In the genomic region with DNA sequence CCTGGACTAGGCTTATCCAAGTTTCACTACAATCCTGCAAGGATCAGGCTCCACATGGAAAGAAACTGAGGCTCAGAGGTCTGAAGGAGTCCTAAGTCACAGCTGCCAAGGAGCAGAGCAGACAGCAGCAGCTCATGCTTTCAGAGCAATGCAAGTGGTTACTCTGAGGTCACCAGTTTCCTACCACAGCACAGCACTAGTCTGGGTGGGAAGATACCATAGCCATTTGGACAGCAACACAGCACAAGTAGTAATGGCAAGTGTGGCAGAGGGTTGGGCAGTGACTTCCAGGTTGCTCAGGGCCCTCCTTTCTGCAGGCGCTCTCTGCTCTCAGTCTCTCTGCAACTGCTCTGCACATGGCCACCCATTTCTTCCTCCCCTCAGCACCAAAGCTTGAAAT, we compare ENCODE assay signal across 25 mouse cellular contexts.
DNase-seq lines count a peak whose midpoint lies in the region; ATAC-seq lines count a peak whose summit lies in the region.
"Had no signal": no experiment of that assay in that cellular context is flagged by ENCODE, and none has a peak within 500 bp of the region (broad histone marks: within the 10 kb centered on the region; RNA-seq: fewer than 3 reads in every experiment).

No protein-coding gene starts in this region.

- WGBS in midbrain, embryonic 11.5 days, result 93% methylated on average over 1 of the region's 1 CpGs
- 100% methylated on average over 1 of the region's 1 CpGs for WGBS in midbrain, embryonic 13.5 days
- 100% methylated on average over 1 of the region's 1 CpGs for WGBS in hindbrain, embryonic 13.5 days

- peak; percentile 41 for DNase-seq in heart, adult 11 months
- no peak for DNase-seq in heart, adult 18-20 months
- DNase-seq in midbrain, embryonic 11.5 days (ENCODE audit: low spot score, missing footprints), result peak; percentile 69
- DNase-seq: adrenal gland, adult 8-10 months; cerebellum, adult 8-10 months; cerebellum, postnatal 25 days; gastrocnemius, postnatal 10 days; retina, postnatal 1 day; right cerebral cortex, postnatal 14 days had no signal

- peaks cover 14% of the 10 kb centered on the region for H3K4me1 ChIP-seq in midbrain, embryonic 11.5 days (ENCODE audit: control insufficient read depth, insufficient read depth, low read length)
- peaks cover 29% of the 10 kb centered on the region for H3K4me1 ChIP-seq in midbrain, embryonic 13.5 days (replicated peaks)
- H3K4me1 ChIP-seq in hindbrain, embryonic 13.5 days (replicated peaks), result peaks cover 16% of the 10 kb centered on the region
- H3K4me1 ChIP-seq: heart, embryonic 10.5 days; heart, embryonic 15.5 days; intestine, embryonic 15.5 days; lung, embryonic 15.5 days; neural tube, embryonic 15.5 days; stomach, embryonic 15.5 days had no signal

- no peak overlapping the region for H3K9ac ChIP-seq in midbrain, embryonic 11.5 days (ENCODE audit: low read length)
- H3K9ac ChIP-seq in midbrain, embryonic 13.5 days (replicated peaks), result no peak overlapping the region
- no peak overlapping the region for H3K9ac ChIP-seq in hindbrain, embryonic 13.5 days
- H3K9ac ChIP-seq: embryonic facial prominence, embryonic 12.5 days; heart, embryonic 15.5 days; hindbrain, embryonic 15.5 days; intestine, embryonic 15.5 days; limb, embryonic 13.5 days; lung, embryonic 15.5 days; midbrain, embryonic 15.5 days; neural tube, embryonic 15.5 days; stomach, embryonic 15.5 days had no signal

- ATAC-seq in midbrain, embryonic 11.5 days (ENCODE audit: low FRiP score), result no peak
- no peak for ATAC-seq in midbrain, embryonic 13.5 days
- 0 out of 2 replicates have a peak, but pooled peaks have one; percentile 14 for ATAC-seq in erythroid progenitor cell, adult 5-6 weeks (replicated peaks; ENCODE audit: low FRiP score, poor library complexity, severe bottlenecking)
- no peak for ATAC-seq in hindbrain, embryonic 13.5 days (ENCODE audit: low FRiP score)
- ATAC-seq: activated CD4-positive, CD25-positive, alpha-beta regulatory T cell, adult 4 months; intestine, embryonic 15.5 days; midbrain, embryonic 15.5 days had no signal

- H3K4me3 ChIP-seq in midbrain, embryonic 11.5 days (ENCODE audit: low read depth, low read length), result no peak overlapping the region
- no peak overlapping the region for H3K4me3 ChIP-seq in midbrain, embryonic 13.5 days (replicated peaks)
- H3K4me3 ChIP-seq in hindbrain, embryonic 13.5 days, result no peak overlapping the region
- H3K4me3 ChIP-seq: embryonic facial prominence, embryonic 12.5 days; heart, embryonic 10.5 days; heart, embryonic 15.5 days; hindbrain, embryonic 15.5 days; intestine, embryonic 15.5 days; limb, embryonic 13.5 days; lung, embryonic 15.5 days; midbrain, embryonic 15.5 days; neural tube, embryonic 15.5 days; stomach, embryonic 15.5 days had no signal

- H3K27me3 ChIP-seq in midbrain, embryonic 11.5 days (ENCODE audit: control insufficient read depth, insufficient read depth, low read length), result peaks cover 23% of the 10 kb centered on the region
- peaks cover 29% of the 10 kb centered on the region for H3K27me3 ChIP-seq in midbrain, embryonic 13.5 days
- H3K27me3 ChIP-seq in hindbrain, embryonic 13.5 days, result peaks cover 20% of the 10 kb centered on the region
- H3K27me3 ChIP-seq: CH12.LX; embryonic facial prominence, embryonic 12.5 days; heart, embryonic 15.5 days; hindbrain, embryonic 15.5 days; intestine, embryonic 15.5 days; limb, embryonic 13.5 days; lung, embryonic 15.5 days; midbrain, embryonic 15.5 days; neural tube, embryonic 15.5 days; stomach, embryonic 15.5 days had no signal

- no peak overlapping the region for H3K27ac ChIP-seq in midbrain, embryonic 11.5 days (ENCODE audit: low read depth, low read length)
- no peak overlapping the region for H3K27ac ChIP-seq in midbrain, embryonic 13.5 days
- H3K27ac ChIP-seq in hindbrain, embryonic 13.5 days, result no peak overlapping the region
- H3K27ac ChIP-seq: embryonic facial prominence, embryonic 12.5 days; heart, embryonic 10.5 days; heart, embryonic 15.5 days; hindbrain, embryonic 15.5 days; intestine, embryonic 15.5 days; limb, embryonic 13.5 days; lung, embryonic 15.5 days; neural tube, embryonic 15.5 days; stomach, embryonic 15.5 days had no signal

- H3K36me3 ChIP-seq in midbrain, embryonic 11.5 days (ENCODE audit: control insufficient read depth, insufficient read depth, low read length), result no peaks in the 10 kb centered on the region
- peaks cover 19% of the 10 kb centered on the region for H3K36me3 ChIP-seq in midbrain, embryonic 13.5 days
- H3K36me3 ChIP-seq in hindbrain, embryonic 13.5 days, result no peaks in the 10 kb centered on the region
- H3K36me3 ChIP-seq: embryonic facial prominence, embryonic 12.5 days; heart, embryonic 15.5 days; hindbrain, embryonic 15.5 days; intestine, embryonic 15.5 days; lung, embryonic 15.5 days; midbrain, embryonic 15.5 days; stomach, embryonic 15.5 days had no signal

- no peak overlapping the region for H3K4me2 ChIP-seq in midbrain, embryonic 11.5 days
- no peak overlapping the region for H3K4me2 ChIP-seq in midbrain, embryonic 13.5 days (replicated peaks)
- H3K4me2 ChIP-seq in hindbrain, embryonic 13.5 days, result no peak overlapping the region
- H3K4me2 ChIP-seq: embryonic facial prominence, embryonic 12.5 days; heart, embryonic 15.5 days; hindbrain, embryonic 15.5 days; intestine, embryonic 15.5 days; limb, embryonic 13.5 days; liver, embryonic 11.5 days; lung, embryonic 15.5 days; midbrain, embryonic 15.5 days; neural tube, embryonic 15.5 days; stomach, embryonic 15.5 days had no signal

- H3K9me3 ChIP-seq in midbrain, embryonic 11.5 days (ENCODE audit: control insufficient read depth, low read length), result no peaks in the 10 kb centered on the region
- H3K9me3 ChIP-seq in midbrain, embryonic 13.5 days, result no peaks in the 10 kb centered on the region
- no peaks in the 10 kb centered on the region for H3K9me3 ChIP-seq in hindbrain, embryonic 13.5 days
- H3K9me3 ChIP-seq: embryonic facial prominence, embryonic 12.5 days; heart, embryonic 10.5 days; heart, embryonic 15.5 days; hindbrain, embryonic 15.5 days; intestine, embryonic 15.5 days; limb, embryonic 13.5 days; lung, embryonic 15.5 days; midbrain, embryonic 15.5 days; neural tube, embryonic 15.5 days; stomach, embryonic 15.5 days had no signal

Comparison
In these comparisons a context has a peak if more than half of its experiments do, and no peak if none do; other contexts are left out.
1. DNase-seq: peak in heart, adult 11 months (single experiment) and midbrain, embryonic 11.5 days (single experiment); none in heart, adult 18-20 months (0 of 2).